In genomic region chr13:96951880-96952279, GRCm38 (mm10) we compare ENCODE assay signal across 19 mouse cellular contexts. TPM values are rescaled to one million over a fixed set of nuclear protein-coding genes. Genes with fewer than 3 reads are reported as not detected.
DNase-seq lines count a peak whose midpoint lies in the region; ATAC-seq and TF ChIP-seq lines count a peak whose summit lies in the region.
"Had no signal": no experiment of that assay in that cellular context is flagged by ENCODE, and none has a peak within 500 bp of the region (broad histone marks: within the 10 kb centered on the region; RNA-seq: fewer than 3 reads in every experiment).

No protein-coding gene starts in this region.

- WGBS in hindbrain, postnatal 0 days, result 29% methylated on average over 2 of the region's 2 CpGs

- no peak for TF ChIP-seq CTCF in hindbrain, postnatal 0 days (IDR thresholded peaks at IDR 0.05; ENCODE audit: low read depth)

- H3K27me3 ChIP-seq in hindbrain, postnatal 0 days (ENCODE audit: insufficient read depth, low read length), result no peaks in the 10 kb centered on the region
- H3K27me3 ChIP-seq: intestine, embryonic 15.5 days; limb, embryonic 12.5 days; liver, embryonic 13.5 days; lung, embryonic 15.5 days had no signal

- no peak overlapping the region for H3K4me3 ChIP-seq in hindbrain, postnatal 0 days (ENCODE audit: low read length)
- H3K4me3 ChIP-seq: intestine, embryonic 15.5 days; limb, embryonic 12.5 days; liver, embryonic 13.5 days; lung, embryonic 15.5 days had no signal

- DNase-seq in left cerebral cortex, postnatal 14 days (ENCODE audit: low spot score in 2 of 2), result peak; percentile 52 to 88
- DNase-seq in left cerebral cortex, adult 18-20 months (ENCODE audit: low spot score in 2 of 2), result no peak
- DNase-seq in thymus, postnatal 4 days, result peak; percentile 25
- DNase-seq in thymus, adult 18-20 months, result no peak
- DNase-seq in hindbrain, postnatal 0 days (ENCODE audit: low spot score), result peak; percentile 54
- no peak for DNase-seq in cerebellum, postnatal 10 days
- DNase-seq in cerebellum, postnatal 14 days, result no peak
- DNase-seq: cerebellum, postnatal 25 days; gastrocnemius, postnatal 36 days; heart, postnatal 14 days; liver, embryonic 13.5 days; thymus, postnatal 25 days had no signal

- intact Hi-C loops in left cerebral cortex, postnatal 14 days (cut with DNase I), result no loop called here

- H3K9me3 ChIP-seq in hindbrain, postnatal 0 days (ENCODE audit: low read length), result no peaks in the 10 kb centered on the region
- H3K9me3 ChIP-seq: intestine, embryonic 15.5 days; limb, embryonic 12.5 days; liver, embryonic 13.5 days; lung, embryonic 15.5 days had no signal

- ATAC-seq in hindbrain, postnatal 0 days, result peak; percentile 66; the same call in 1 of the 2 replicates
- ATAC-seq: intestine, embryonic 15.5 days had no signal

- no peaks in the 10 kb centered on the region for H3K4me1 ChIP-seq in hindbrain, postnatal 0 days (ENCODE audit: insufficient read depth, low read length)
- H3K4me1 ChIP-seq: intestine, embryonic 15.5 days; limb, embryonic 12.5 days; liver, embryonic 13.5 days; lung, embryonic 15.5 days had no signal

- no peaks in the 10 kb centered on the region for H3K36me3 ChIP-seq in hindbrain, postnatal 0 days (ENCODE audit: insufficient read depth, low read length)
- H3K36me3 ChIP-seq: intestine, embryonic 15.5 days; limb, embryonic 12.5 days; liver, embryonic 13.5 days; lung, embryonic 15.5 days had no signal

- no peak overlapping the region for H3K27ac ChIP-seq in hindbrain, postnatal 0 days
- H3K27ac ChIP-seq: intestine, embryonic 15.5 days; kidney, postnatal 0 days; limb, embryonic 12.5 days; liver, embryonic 13.5 days; lung, embryonic 15.5 days; macrophage had no signal

- H3K9ac ChIP-seq in hindbrain, postnatal 0 days (replicated peaks; ENCODE audit: low read length), result no peak overlapping the region
- H3K9ac ChIP-seq: intestine, embryonic 15.5 days; limb, embryonic 12.5 days; liver, embryonic 13.5 days; lung, embryonic 15.5 days had no signal

- no peak overlapping the region for H3K4me2 ChIP-seq in hindbrain, postnatal 0 days (ENCODE audit: low read depth, low read length)
- H3K4me2 ChIP-seq: heart, embryonic 11.5 days; intestine, embryonic 15.5 days; limb, embryonic 12.5 days; liver, embryonic 13.5 days; lung, embryonic 15.5 days had no signal

RNA-seq across cellular contexts. Expression of gene Gcnt4, which starts 27.4 kb away (rescaled TPM):
- 1 to 10 TPM; 5.5 to 7.5 TPM for total RNA-seq in left cerebral cortex, postnatal 14 days (2021)
- total RNA-seq in left cerebral cortex, adult 18-20 months (2021), result 10 to 100 TPM in 1 of 2 experiments, 1 to 10 TPM in 1; 9.9 to 12.9 TPM
- total RNA-seq in hindbrain, postnatal 0 days (2014; rRNA removed), result 0.65 and 0.94 TPM in 2 replicates
- polyA plus RNA-seq in hindbrain, postnatal 0 days (2015; fragmentation: Nextera tagmentation; extraction: Ambion mirVana), result 0.15 and 0.19 TPM in 2 replicates
- total RNA-seq: neutrophil, adult 5-6 weeks had no signal
- polyA plus RNA-seq: macrophage had no signal

Comparison
In these comparisons a context has a peak if more than half of its experiments do, and no peak if none do; other contexts are left out.
1. DNase-seq: peak in left cerebral cortex, postnatal 14 days (2 of 2), thymus, postnatal 4 days (single experiment) and hindbrain, postnatal 0 days (single experiment); none in left cerebral cortex, adult 18-20 months (0 of 2), thymus, adult 18-20 months (0 of 2), cerebellum, postnatal 10 days (0 of 2) and cerebellum, postnatal 14 days (0 of 2).